Mouse (Mus musculus): Measurements from ENCODE around the gene A4galt. TPM values are rescaled to one million over a fixed set of nuclear protein-coding genes. Genes with fewer than 3 reads are reported as not detected.

The A4galt gene
- 1.5 and 1.8 TPM in 2 replicates for polyA plus RNA-seq (2016; fragmentation: Nextera tagmentation; extraction: Ambion mirVana)

GRCm38 (mm10) chr15:83251176-83252004 lies at the start of gene A4galt:
A4galt (minus strand) TSS chr15:83251774.
- Histone ChIP-seq H3K27me3 (replicated peaks) (peaks cover 38% of the 10 kb centered on the region), H3K4me1 (peaks cover 13% of the 10 kb centered on the region), H3K9ac (peak within 1 kb of the TSS; percentile 51; the same call in 1 of the 2 replicates), H3K4me3 (peak within 1 kb of the TSS; percentile 42), H3K27ac (no peak within 1 kb of the TSS), H3K36me3 (no peaks in the 10 kb centered on the region), H3K9me3 (0 out of 2 replicates have a peak, but pooled peaks cover 3% of the 10 kb centered on the region), H3K4me2 (replicated peaks) (peak within 1 kb of the TSS; percentile 84)
- WGBS = 3% methylated on average over 66 of the region's 66 CpGs
- ATAC-seq (ENCODE audit: low FRiP score, low read depth) = no peak

GRCm38 (mm10) chr15:83299916-83300582 lies 48.5 kb upstream of the A4galt start:
- H3K27me3 ChIP-seq (replicated peaks) = no peaks in the 10 kb centered on the region
- H3K27ac ChIP-seq = no peak overlapping the region
- H3K9ac ChIP-seq = no peak overlapping the region
- H3K4me3 ChIP-seq = no peak overlapping the region
- 0 out of 2 replicates have a peak, but pooled peaks cover 4% of the 10 kb centered on the region for H3K4me1 ChIP-seq
- no peaks in the 10 kb centered on the region for H3K9me3 ChIP-seq
- no peak overlapping the region for H3K4me2 ChIP-seq (replicated peaks)
- peaks cover 15% of the 10 kb centered on the region for H3K36me3 ChIP-seq
- ATAC-seq (ENCODE audit: low FRiP score, low read depth) = no peak
- 60% methylated on average over 10 of the region's 10 CpGs for WGBS

- ATAC-seq (ENCODE audit: low FRiP score, low read depth) = no peak
- Histone ChIP-seq H3K27ac (no peak overlapping the region), H3K27me3 (replicated peaks) (no peaks in the 10 kb centered on the region), H3K4me1 (0 out of 2 replicates have a peak, but pooled peaks cover 4% of the 10 kb centered on the region), H3K36me3 (peaks cover 15% of the 10 kb centered on the region), H3K4me3 (no peak overlapping the region), H3K9me3 (no peaks in the 10 kb centered on the region), H3K4me2 (replicated peaks) (no peak overlapping the region), H3K9ac (no peak overlapping the region)
- 93% methylated on average over 7 of the region's 7 CpGs for WGBS
These were observed 47.9 kb upstream of the A4galt start for GRCm38 (mm10) chr15:83299450-83299849.

GRCm38 (mm10) chr15:83298810-83299209 lies 47.2 kb upstream of the A4galt start:
- Histone ChIP-seq H3K27me3 (replicated peaks) (no peaks in the 10 kb centered on the region), H3K9ac (no peak overlapping the region), H3K36me3 (peaks cover 15% of the 10 kb centered on the region), H3K4me2 (replicated peaks) (no peak overlapping the region), H3K27ac (no peak overlapping the region), H3K9me3 (no peaks in the 10 kb centered on the region), H3K4me1 (0 out of 2 replicates have a peak, but pooled peaks cover 4% of the 10 kb centered on the region), H3K4me3 (no peak overlapping the region)
- ATAC-seq (ENCODE audit: low FRiP score, low read depth) = no peak
- 82% methylated on average over 2 of the region's 2 CpGs for WGBS

GRCm38 (mm10) chr15:83298313-83298712 lies 46.7 kb upstream of the A4galt start:
- Histone ChIP-seq H3K27me3 (replicated peaks) (no peaks in the 10 kb centered on the region), H3K9ac (no peak overlapping the region), H3K4me2 (replicated peaks) (no peak overlapping the region), H3K4me1 (0 out of 2 replicates have a peak, but pooled peaks cover 4% of the 10 kb centered on the region), H3K9me3 (no peaks in the 10 kb centered on the region), H3K27ac (no peak overlapping the region), H3K36me3 (peaks cover 15% of the 10 kb centered on the region), H3K4me3 (no peak overlapping the region)
- 79% methylated on average over 8 of the region's 8 CpGs for WGBS
- ATAC-seq (ENCODE audit: low FRiP score, low read depth) = no peak

- 52% methylated on average over 6 of the region's 8 CpGs for WGBS
- ATAC-seq (ENCODE audit: low FRiP score, low read depth) = no peak
- H3K9me3 ChIP-seq = no peaks in the 10 kb centered on the region
- peaks cover 7% of the 10 kb centered on the region; the same call in 1 of the 2 replicates for H3K36me3 ChIP-seq
- no peak overlapping the region for H3K4me3 ChIP-seq
- H3K27ac ChIP-seq = no peak overlapping the region
- no peak overlapping the region for H3K4me2 ChIP-seq (replicated peaks)
- no peak overlapping the region for H3K9ac ChIP-seq
- peaks cover 8% of the 10 kb centered on the region; the same call in 1 of the 2 replicates for H3K4me1 ChIP-seq
- H3K27me3 ChIP-seq (replicated peaks) = no peaks in the 10 kb centered on the region
These were observed 45.3 kb upstream of the A4galt start for GRCm38 (mm10) chr15:83296771-83297311.

- Histone ChIP-seq H3K27me3 (replicated peaks) (no peaks in the 10 kb centered on the region), H3K36me3 (0 out of 2 replicates have a peak, but pooled peaks cover 5% of the 10 kb centered on the region), H3K9me3 (no peaks in the 10 kb centered on the region), H3K27ac (no peak overlapping the region), H3K4me3 (no peak overlapping the region), H3K4me2 (replicated peaks) (no peak overlapping the region), H3K9ac (no peak overlapping the region), H3K4me1 (peaks cover 8% of the 10 kb centered on the region; the same call in 1 of the 2 replicates)
- 92% methylated on average over 4 of the region's 4 CpGs for WGBS
- no peak for ATAC-seq (ENCODE audit: low FRiP score, low read depth)
These were observed 44.5 kb upstream of the A4galt start for GRCm38 (mm10) chr15:83296050-83296449.

- no peak for ATAC-seq (ENCODE audit: low FRiP score, low read depth)
- WGBS = 84% methylated on average over 3 of the region's 3 CpGs
- no peak overlapping the region for H3K4me3 ChIP-seq
- no peaks in the 10 kb centered on the region for H3K9me3 ChIP-seq
- 0 out of 2 replicates have a peak, but pooled peaks cover 5% of the 10 kb centered on the region for H3K36me3 ChIP-seq
- H3K27me3 ChIP-seq (replicated peaks) = no peaks in the 10 kb centered on the region
- H3K4me1 ChIP-seq = peaks cover 8% of the 10 kb centered on the region; the same call in 1 of the 2 replicates
- no peak overlapping the region for H3K9ac ChIP-seq
- H3K27ac ChIP-seq = no peak overlapping the region
- H3K4me2 ChIP-seq (replicated peaks) = no peak overlapping the region
These were observed 43.4 kb upstream of the A4galt start for GRCm38 (mm10) chr15:83294954-83295353.

- WGBS = 94% methylated on average over 8 of the region's 8 CpGs
These were observed 42.4 kb upstream of the A4galt start for GRCm38 (mm10) chr15:83293706-83294645.

GRCm38 (mm10) chr15:83293144-83293543 lies 41.6 kb upstream of the A4galt start:
- Histone ChIP-seq H3K9ac (no peak overlapping the region), H3K4me3 (no peak overlapping the region), H3K27me3 (replicated peaks) (no peaks in the 10 kb centered on the region), H3K27ac (no peak overlapping the region), H3K4me1 (peaks cover 8% of the 10 kb centered on the region; the same call in 1 of the 2 replicates), H3K4me2 (replicated peaks) (no peak overlapping the region), H3K36me3 (no peaks in the 10 kb centered on the region), H3K9me3 (no peaks in the 10 kb centered on the region)
- no peak for ATAC-seq (ENCODE audit: low FRiP score, low read depth)
- 80% methylated on average over 6 of the region's 6 CpGs for WGBS

More at GRCm38 (mm10) chr15:83293706-83294645, 42.4 kb upstream of the A4galt start:
- no peak overlapping the region for H3K4me3 ChIP-seq
- no peak overlapping the region for H3K9ac ChIP-seq
- H3K4me1 ChIP-seq = peaks cover 8% of the 10 kb centered on the region; the same call in 1 of the 2 replicates
- H3K27me3 ChIP-seq (replicated peaks) = no peaks in the 10 kb centered on the region
- ATAC-seq (ENCODE audit: low FRiP score, low read depth) = no peak
- H3K9me3 ChIP-seq = no peaks in the 10 kb centered on the region
- no peak overlapping the region for H3K4me2 ChIP-seq (replicated peaks)
- no peak overlapping the region for H3K27ac ChIP-seq
- H3K36me3 ChIP-seq = 0 out of 2 replicates have a peak, but pooled peaks cover under 1% of the 10 kb centered on the region
